Mouse (Mus musculus): Measurements from ENCODE around the gene Nt5c2. TPM values are rescaled to one million over a fixed set of nuclear protein-coding genes. Genes with fewer than 3 reads are reported as not detected.
"Not testable (repeated sequence)": the region's sequence is repeated elsewhere in the genome, so short reads cannot be mapped to it uniquely, and the experiment has no call there.

Nt5c2 gene
- total and polyA plus RNA-seq, 2 experiments from 2014 or later = 64.1 to 81.8 TPM

GRCm38 (mm10) chr19:46983966-46984380 is 31.0 kb downstream of the Nt5c2 start:
- DNase-seq (ENCODE audit: low spot score) (no peak), ATAC-seq (ENCODE audit: low FRiP score) (no peak)
- H3K4me3 ChIP-seq (ENCODE audit: low read depth, low read length) = no peak overlapping the region
- no peak overlapping the region for H3K9ac ChIP-seq (replicated peaks; ENCODE audit: low read length, poor library complexity, severe bottlenecking)
- no peaks in the 10 kb centered on the region for H3K27me3 ChIP-seq (ENCODE audit: insufficient read depth, low read length)
- WGBS = 50% methylated on average over 11 of the region's 11 CpGs
- no peaks in the 10 kb centered on the region for H3K9me3 ChIP-seq (ENCODE audit: low read length)
- H3K36me3 ChIP-seq (ENCODE audit: insufficient read depth, low read length) = no peaks in the 10 kb centered on the region
- H3K4me1 ChIP-seq (ENCODE audit: insufficient read depth, low read length) = 0 out of 2 replicates have a peak, but pooled peaks cover 4% of the 10 kb centered on the region
- H3K27ac ChIP-seq (ENCODE audit: low read depth, low read length) = no peak overlapping the region
- H3K4me2 ChIP-seq (ENCODE audit: low read depth, low read length, poor library complexity, severe bottlenecking) = no peak overlapping the region
- no peak for TF ChIP-seq CTCF (IDR thresholded peaks at IDR 0.05)

DNA sequence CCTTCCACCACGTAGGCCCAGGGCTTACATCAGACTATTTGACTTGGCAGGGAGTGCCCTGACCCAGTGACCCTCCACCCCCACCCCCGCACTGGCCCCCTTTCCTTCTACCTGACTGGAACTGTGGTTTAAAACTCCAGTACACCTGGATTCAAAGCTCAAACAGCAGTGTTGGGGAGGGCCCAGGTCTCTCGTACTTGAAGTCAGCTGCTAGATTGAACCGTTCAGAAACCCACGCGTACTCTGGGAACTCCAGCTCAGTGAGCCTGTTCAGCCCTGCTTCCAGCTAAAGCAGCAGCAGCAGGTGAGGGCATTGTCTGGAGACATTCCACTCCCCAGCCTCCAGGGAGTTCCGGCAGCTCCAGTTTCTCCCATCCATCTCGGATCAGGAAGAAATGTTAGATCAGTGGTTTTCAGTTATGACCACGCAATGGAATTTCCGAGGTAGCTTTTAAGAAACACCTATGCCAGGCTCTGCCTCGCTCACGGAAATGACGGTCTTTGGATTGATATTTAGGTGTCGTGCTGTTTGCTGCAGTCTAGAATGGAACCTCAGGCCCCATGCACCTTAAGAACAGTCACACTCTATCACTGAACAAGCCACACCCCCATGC is 31.5 kb downstream of the Nt5c2 start:
- no peak overlapping the region for H3K9ac ChIP-seq (replicated peaks; ENCODE audit: low read length, poor library complexity, severe bottlenecking)
- 0 out of 2 replicates have a peak, but pooled peaks cover 4% of the 10 kb centered on the region for H3K4me1 ChIP-seq (ENCODE audit: insufficient read depth, low read length)

GRCm38 (mm10) chr19:46981462-46981861 is 33.5 kb downstream of the Nt5c2 start:
- H3K4me2 ChIP-seq (ENCODE audit: low read depth, low read length, poor library complexity, severe bottlenecking) = no peak overlapping the region
- no peak overlapping the region for H3K27ac ChIP-seq (ENCODE audit: low read depth, low read length)
- no peak overlapping the region for H3K4me3 ChIP-seq (ENCODE audit: low read depth, low read length)
- WGBS = 38% methylated on average over 6 of the region's 6 CpGs
- no peaks in the 10 kb centered on the region for H3K27me3 ChIP-seq (ENCODE audit: insufficient read depth, low read length)
- H3K9me3 ChIP-seq (ENCODE audit: low read length) = no peaks in the 10 kb centered on the region
- no peak for TF ChIP-seq CTCF (IDR thresholded peaks at IDR 0.05)
- ATAC-seq (ENCODE audit: low FRiP score) = no peak
- DNase-seq (ENCODE audit: low spot score) = no peak
- no peaks in the 10 kb centered on the region for H3K36me3 ChIP-seq (ENCODE audit: insufficient read depth, low read length)
- 0 out of 2 replicates have a peak, but pooled peaks cover 4% of the 10 kb centered on the region for H3K4me1 ChIP-seq (ENCODE audit: insufficient read depth, low read length)
- H3K9ac ChIP-seq (replicated peaks; ENCODE audit: low read length, poor library complexity, severe bottlenecking) = no peak overlapping the region

More for the DNA sequence above, 31.5 kb downstream of the Nt5c2 start:
- Histone ChIP-seq H3K27me3 (ENCODE audit: insufficient read depth, low read length) (no peaks in the 10 kb centered on the region), H3K9me3 (ENCODE audit: low read length) (no peaks in the 10 kb centered on the region), H3K27ac (ENCODE audit: low read depth, low read length) (no peak overlapping the region), H3K4me3 (ENCODE audit: low read depth, low read length) (no peak overlapping the region), H3K4me2 (ENCODE audit: low read depth, low read length, poor library complexity, severe bottlenecking) (no peak overlapping the region), H3K36me3 (ENCODE audit: insufficient read depth, low read length) (no peaks in the 10 kb centered on the region)
- no peak for TF ChIP-seq CTCF (IDR thresholded peaks at IDR 0.05)
- ATAC-seq (ENCODE audit: low FRiP score) (no peak), DNase-seq (ENCODE audit: low spot score) (no peak)
- 52% methylated on average over 14 of the region's 14 CpGs for WGBS

DNA sequence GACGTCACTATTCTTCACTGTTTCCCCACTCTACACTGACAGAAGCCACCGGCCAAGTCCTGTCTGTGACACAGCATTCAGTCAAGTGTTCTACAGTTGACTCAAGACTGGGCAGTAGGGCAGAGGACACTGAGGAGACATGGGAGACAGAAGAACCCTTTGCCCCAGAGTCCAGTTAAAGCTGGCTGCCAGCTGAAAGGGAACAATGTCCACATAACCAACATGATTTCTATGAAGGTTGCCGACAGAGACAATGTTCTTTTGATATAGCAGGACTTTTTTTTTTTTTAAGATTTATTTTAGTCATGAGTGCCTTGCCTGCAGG is 35.2 kb downstream of the Nt5c2 start:
- Histone ChIP-seq H3K36me3 (ENCODE audit: insufficient read depth, low read length) (no peaks in the 10 kb centered on the region), H3K4me1 (ENCODE audit: insufficient read depth, low read length) (0 out of 2 replicates have a peak, but pooled peaks cover 4% of the 10 kb centered on the region), H3K9me3 (ENCODE audit: low read length) (no peaks in the 10 kb centered on the region), H3K4me2 (ENCODE audit: low read depth, low read length, poor library complexity, severe bottlenecking) (no peak overlapping the region), H3K27me3 (ENCODE audit: insufficient read depth, low read length) (no peaks in the 10 kb centered on the region), H3K9ac (replicated peaks; ENCODE audit: low read length, poor library complexity, severe bottlenecking) (no peak overlapping the region), H3K27ac (ENCODE audit: low read depth, low read length) (no peak overlapping the region), H3K4me3 (ENCODE audit: low read depth, low read length) (no peak overlapping the region)
- DNase-seq (ENCODE audit: low spot score) (no peak), ATAC-seq (ENCODE audit: low FRiP score) (no peak)
- TF ChIP-seq CTCF (IDR thresholded peaks at IDR 0.05) = no peak
- WGBS = 77% methylated on average over 3 of the region's 3 CpGs

DNA sequence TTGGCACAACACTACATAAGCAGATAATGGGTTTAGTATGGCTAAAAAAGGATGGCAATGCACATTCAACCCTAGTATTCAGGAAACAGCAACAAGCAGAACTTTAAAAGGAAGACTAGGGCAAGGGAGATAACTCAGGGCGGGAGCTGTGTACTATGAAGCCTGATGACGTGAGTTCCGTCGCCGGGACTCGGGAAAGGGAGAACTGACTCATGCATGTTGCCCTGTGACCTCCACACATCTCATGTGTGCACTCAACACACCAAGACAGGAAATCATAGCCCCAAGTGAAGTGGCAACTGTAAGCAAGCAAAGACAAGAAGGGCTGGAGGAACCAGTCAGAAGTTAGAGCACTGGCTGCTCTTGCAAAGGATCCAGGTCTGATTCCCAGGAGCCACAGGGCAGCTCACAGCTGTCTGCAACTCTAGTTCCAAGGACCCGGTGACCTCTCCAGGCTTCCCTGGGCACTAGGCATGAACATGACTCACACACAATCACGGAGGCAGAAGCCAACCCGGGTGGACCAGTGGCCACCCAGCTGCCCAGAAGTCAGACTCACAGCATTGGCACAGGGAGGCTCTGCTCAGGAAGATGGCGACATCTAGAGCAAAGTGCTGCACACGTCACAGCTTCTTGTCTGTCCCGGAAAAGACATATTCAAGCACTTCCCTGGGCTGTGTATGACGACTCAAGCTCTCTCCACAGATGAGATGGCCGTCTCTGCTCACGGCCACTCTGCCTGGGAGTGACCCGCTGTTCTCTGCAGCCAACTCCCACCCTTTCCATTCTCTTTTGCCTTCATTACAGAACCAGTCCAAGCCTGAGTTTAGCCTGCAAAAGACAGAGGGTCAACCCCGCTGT is 35.8 kb downstream of the Nt5c2 start:
- 85% methylated on average over 17 of the region's 17 CpGs for WGBS
- no peak for ATAC-seq (ENCODE audit: low FRiP score)

GRCm38 (mm10) chr19:46978069-46978468 is 36.9 kb downstream of the Nt5c2 start:
- not testable (repeated sequence) for H3K4me1 ChIP-seq (ENCODE audit: insufficient read depth, low read length); H3K36me3 ChIP-seq (ENCODE audit: insufficient read depth, low read length); H3K27me3 ChIP-seq (ENCODE audit: insufficient read depth, low read length); H3K27ac ChIP-seq (ENCODE audit: low read depth, low read length); H3K4me3 ChIP-seq (ENCODE audit: low read depth, low read length); H3K4me2 ChIP-seq (ENCODE audit: low read depth, low read length, poor library complexity, severe bottlenecking); ATAC-seq (ENCODE audit: low FRiP score); H3K9ac ChIP-seq (replicated peaks; ENCODE audit: low read length, poor library complexity, severe bottlenecking); DNase-seq (ENCODE audit: low spot score); H3K9me3 ChIP-seq (ENCODE audit: low read length)
- WGBS = 96% methylated on average over 3 of the region's 3 CpGs

More for the DNA sequence above, 35.8 kb downstream of the Nt5c2 start:
- no peaks in the 10 kb centered on the region for H3K9me3 ChIP-seq (ENCODE audit: low read length)
- no peak for TF ChIP-seq CTCF (IDR thresholded peaks at IDR 0.05)
- no peak overlapping the region for H3K9ac ChIP-seq (replicated peaks; ENCODE audit: low read length, poor library complexity, severe bottlenecking)
- H3K4me3 ChIP-seq (ENCODE audit: low read depth, low read length) = no peak overlapping the region
- DNase-seq (ENCODE audit: low spot score) = no peak
- no peaks in the 10 kb centered on the region for H3K27me3 ChIP-seq (ENCODE audit: insufficient read depth, low read length)
- no peak overlapping the region for H3K4me2 ChIP-seq (ENCODE audit: low read depth, low read length, poor library complexity, severe bottlenecking)
- H3K4me1 ChIP-seq (ENCODE audit: insufficient read depth, low read length) = 0 out of 2 replicates have a peak, but pooled peaks cover 4% of the 10 kb centered on the region
- H3K27ac ChIP-seq (ENCODE audit: low read depth, low read length) = no peak overlapping the region
- H3K36me3 ChIP-seq (ENCODE audit: insufficient read depth, low read length) = no peaks in the 10 kb centered on the region

All from midbrain, postnatal 0 days (tissue).